Mouse (Mus musculus): ENCODE measurements around the gene Birc5. TPM values are rescaled to one million over a fixed set of nuclear protein-coding genes. Genes with fewer than 3 reads are reported as not detected.

Birc5 gene
- total and polyA plus RNA-seq, 3 experiments, result 193 to 289 (median 270) TPM

DNA sequence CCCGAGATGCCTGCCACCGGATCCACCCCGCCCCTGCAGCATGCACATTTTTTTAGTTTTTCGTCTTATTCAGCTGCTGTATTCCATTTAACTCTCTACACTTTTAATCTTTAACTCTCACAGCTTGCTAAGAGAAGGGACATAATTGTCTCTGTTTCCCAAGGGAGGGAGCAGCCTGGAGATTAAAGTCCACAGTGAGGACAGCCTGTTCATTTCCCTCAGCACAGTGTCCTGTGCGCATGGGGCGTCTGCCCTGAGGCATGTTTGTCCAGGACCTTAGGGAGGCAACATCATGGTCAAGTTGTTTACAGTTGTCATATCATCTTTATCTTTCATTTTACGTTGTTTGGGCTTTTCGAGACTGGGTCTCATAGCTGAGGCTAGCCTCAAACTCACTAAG lies 15.0 kb upstream of the Birc5 start:
- Histone ChIP-seq H3K9me3 (replicated peaks; ENCODE audit: low read length) (no peaks in the 10 kb centered on the region), H3K9ac (ENCODE audit: insufficient read depth, low read depth) (no peak overlapping the region), H3K79me2 (replicated peaks; ENCODE audit: control insufficient read depth, extremely low read depth, insufficient read depth, poor library complexity, severe bottlenecking) (no peaks in the 10 kb centered on the region), H3K27ac (ENCODE audit: insufficient read depth, low read depth) (no peak overlapping the region), H3K4me2 (ENCODE audit: insufficient read depth, low read depth, poor library complexity, severe bottlenecking) (no peak overlapping the region), H3K27me3 (replicated peaks) (no peaks in the 10 kb centered on the region), H3K36me3 (replicated peaks in 1 of 2; ENCODE audit: control insufficient read depth in 1 of 2, insufficient read depth in 1 of 2, low read length in 1 of 2) (peaks cover 3 to 32% of the 10 kb centered on the region in 2 experiments), H3K4me1 (ENCODE audit: control insufficient read depth in 1 of 2, insufficient read depth in 2 of 2) (peaks cover 5 to 33% of the 10 kb centered on the region in 2 experiments), H3K4me3 (replicated peaks in 1 of 3; ENCODE audit: low read depth in 2 of 3, low read length in 2 of 3, poor library complexity in 1 of 3) (no peak overlapping the region)
- dilution Hi-C loops (cut with MboI; ENCODE audit: extremely low pct_ligation_motif_present, extremely low pct_unique_long_range_greater_than_20kb, low sequenced_read_pairs), result no loop called here
- TF ChIP-seq SMC3 (IDR thresholded peaks at IDR 0.05; ENCODE audit: low read depth, low read length), result no peak
- no peak for TF ChIP-seq PAX5 (IDR thresholded peaks at IDR 0.05; ENCODE audit: low read length)
- no peak for TF ChIP-seq TBP (conservative IDR thresholded peaks at IDR 0.05; ENCODE audit: low read depth, low read length)
- TF ChIP-seq EP300 (IDR thresholded peaks at IDR 0.05; ENCODE audit: low read length), result no peak
- TF ChIP-seq SIN3A (IDR thresholded peaks at IDR 0.05; ENCODE audit: low read length), result no peak
- no peak for TF ChIP-seq RAD21 (IDR thresholded peaks at IDR 0.05; ENCODE audit: low read depth, low read length)
- no peak for TF ChIP-seq HCFC1 (IDR thresholded peaks at IDR 0.05; ENCODE audit: low read depth, low read length)
- no peak for TF ChIP-seq UBTF (IDR thresholded peaks at IDR 0.05; ENCODE audit: low read depth, low read length)
- TF ChIP-seq GABPA (IDR thresholded peaks at IDR 0.05; ENCODE audit: insufficient replicate concordance, low read depth, low read length), result no peak
- TF ChIP-seq JUND (conservative IDR thresholded peaks at IDR 0.05; ENCODE audit: low read depth, low read length), result no peak
- no peak for TF ChIP-seq IRF4 (IDR thresholded peaks at IDR 0.05; ENCODE audit: low read depth, low read length)
- no peak for TF ChIP-seq CTCF (conservative IDR thresholded peaks at IDR 0.05 in 1 of 2, IDR thresholded peaks at IDR 0.05 in 1 of 2; ENCODE audit: low read depth in 2 of 2, low read length in 2 of 2)
- in situ Hi-C loops (cut with MboI; ENCODE audit: low pct_ligation_motif_present, low pct_unique_long_range_greater_than_20kb, low sequenced_read_pairs), result no loop called here
- no peak for DNase-seq (ENCODE audit: extremely low read depth)

DNA sequence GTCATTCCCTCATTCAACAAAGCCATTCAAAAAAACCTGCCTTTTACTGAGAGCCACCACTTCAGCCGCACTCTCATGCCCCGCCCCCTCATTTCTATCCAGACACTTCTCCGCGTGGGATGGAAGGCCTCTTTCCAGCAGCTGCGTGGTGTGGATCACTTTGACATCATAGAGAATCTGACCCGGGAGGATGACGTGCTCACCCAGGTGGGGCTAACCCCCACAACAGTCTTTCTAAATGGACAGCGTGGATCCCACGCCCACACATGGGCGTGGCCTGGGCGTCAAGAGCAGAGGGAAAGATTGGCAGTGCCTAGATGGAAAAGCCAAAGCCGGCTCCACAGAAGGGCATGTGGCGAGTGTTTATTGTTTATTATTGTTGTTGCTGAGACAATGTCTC lies 12.7 kb upstream of the Birc5 start:
- dilution Hi-C loops (cut with MboI; ENCODE audit: extremely low pct_ligation_motif_present, extremely low pct_unique_long_range_greater_than_20kb, low sequenced_read_pairs), result no loop called here
- DNase-seq (ENCODE audit: extremely low read depth), result no peak
- peaks cover 3 to 30% of the 10 kb centered on the region in 2 experiments for H3K36me3 ChIP-seq (replicated peaks in 1 of 2; ENCODE audit: control insufficient read depth in 1 of 2, insufficient read depth in 1 of 2, low read length in 1 of 2)
- TF ChIP-seq ZC3H11A (IDR thresholded peaks at IDR 0.05; ENCODE audit: low read depth, low read length) (no peak), TCF12 (IDR thresholded peaks at IDR 0.05; ENCODE audit: low read depth, low read length) (no peak), USF1 (IDR thresholded peaks at IDR 0.05; ENCODE audit: low read depth, low read length) (no peak), MAZ (IDR thresholded peaks at IDR 0.05; ENCODE audit: low read depth, low read length) (no peak), CTCF (conservative IDR thresholded peaks at IDR 0.05 in 1 of 2, IDR thresholded peaks at IDR 0.05 in 1 of 2; ENCODE audit: low read depth in 2 of 2, low read length in 2 of 2) (no peak), ETS1 (conservative IDR thresholded peaks at IDR 0.05; ENCODE audit: low read depth, low read length) (no peak), NELFE (IDR thresholded peaks at IDR 0.05; ENCODE audit: low read depth, low read length) (no peak), MXI1 (IDR thresholded peaks at IDR 0.05; ENCODE audit: low read depth, low read length) (no peak), E2F4 (IDR thresholded peaks at IDR 0.05; ENCODE audit: insufficient replicate concordance, low read depth, low read length) (no peak), ZKSCAN1 (IDR thresholded peaks at IDR 0.05; ENCODE audit: borderline replicate concordance, low read depth, low read length) (no peak), MYC (IDR thresholded peaks at IDR 0.05; ENCODE audit: low read depth, low read length) (no peak)
- H3K27ac ChIP-seq (ENCODE audit: insufficient read depth, low read depth), result no peak overlapping the region
- H3K4me3 ChIP-seq (replicated peaks in 1 of 3; ENCODE audit: low read depth in 2 of 3, low read length in 2 of 3, poor library complexity in 1 of 3), result no peak overlapping the region
- no peak overlapping the region for H3K4me2 ChIP-seq (ENCODE audit: insufficient read depth, low read depth, poor library complexity, severe bottlenecking)
- in situ Hi-C loops (cut with MboI; ENCODE audit: low pct_ligation_motif_present, low pct_unique_long_range_greater_than_20kb, low sequenced_read_pairs), result no loop called here
- no peaks in the 10 kb centered on the region for H3K27me3 ChIP-seq (replicated peaks)
- H3K9me3 ChIP-seq (replicated peaks; ENCODE audit: low read length), result no peaks in the 10 kb centered on the region
- peaks cover 0 to 11% of the 10 kb centered on the region in 2 experiments; a peak in 2 of 4 replicates for H3K4me1 ChIP-seq (ENCODE audit: control insufficient read depth in 1 of 2, insufficient read depth in 2 of 2)
- no peak overlapping the region for H3K9ac ChIP-seq (ENCODE audit: insufficient read depth, low read depth)
- no peaks in the 10 kb centered on the region for H3K79me2 ChIP-seq (replicated peaks; ENCODE audit: control insufficient read depth, extremely low read depth, insufficient read depth, poor library complexity, severe bottlenecking)

Data from CH12.LX (cell line).